Mouse (Mus musculus) thymus, adult 2 months (tissue): ENCODE results near the gene Gng8.

Source experiments
- CTCF ChIP-seq: fragments of 200-500 bp; IDR thresholded peaks from 2 replicates; pipeline ENCODE4 v1.5.1; 2012; ENCODE audit warnings: mild to moderate bottlenecking, control low read depth, low read length, moderate library complexity, borderline replicate concordance; ENCODE audit not compliant: control insufficient read depth, poor library complexity, insufficient read depth; ENCODE audit errors: extremely low read depth
- POLR2A ChIP-seq: fragments of 200-500 bp; IDR thresholded peaks from 2 replicates; pipeline ENCODE4 v1.6.1; 2012; ENCODE audit warnings: mild to moderate bottlenecking, low read length, control low read depth, moderate library complexity; ENCODE audit not compliant: control insufficient read depth, poor library complexity, insufficient read depth; ENCODE audit errors: extremely low read depth

DNA sequence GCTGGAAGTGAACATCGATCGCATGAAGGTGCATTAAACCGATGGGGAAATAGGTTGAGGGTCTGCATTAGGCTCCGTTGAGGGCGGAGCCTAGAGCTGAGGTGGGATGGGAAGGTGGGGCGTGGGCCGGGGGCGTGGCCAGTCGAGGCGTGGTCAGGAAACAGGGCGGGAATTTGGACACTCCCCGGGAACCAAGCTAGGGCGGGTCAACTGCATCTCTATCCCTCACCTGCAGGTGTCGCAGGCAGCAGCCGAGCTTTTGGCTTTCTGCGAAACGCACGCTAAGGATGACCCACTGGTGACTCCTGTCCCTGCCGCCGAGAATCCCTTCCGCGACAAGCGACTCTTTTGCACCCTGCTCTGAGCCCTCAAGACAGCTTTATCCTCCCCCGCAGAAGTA, 3.4 kb downstream of the Gng8 start:
- no peak for TF ChIP-seq POLR2A
- peak; percentile 85 for TF ChIP-seq CTCF
